15 mouse cellular contexts compared by ENCODE assay signal in genomic region chr7:65802806-65803205, GRCm38 (mm10). TPM values are rescaled to one million over a fixed set of nuclear protein-coding genes. Genes with fewer than 3 reads are reported as not detected.
A peak's percentile ranks its signal among the peaks of the same experiment; 100 is the strongest.
DNase-seq lines count a peak whose midpoint lies in the region; ATAC-seq and TF ChIP-seq lines count a peak whose summit lies in the region.
"Had no signal": no experiment of that assay in that cellular context is flagged by ENCODE, and none has a peak within 500 bp of the region (broad histone marks: within the 10 kb centered on the region; RNA-seq: fewer than 3 reads in every experiment).

No protein-coding gene starts in this region.

- TF ChIP-seq CTCF in heart, adult 2 months (IDR thresholded peaks at IDR 0.05) = no peak

- H3K79me2 ChIP-seq in heart, adult 2 months (replicated peaks; ENCODE audit: control insufficient read depth, insufficient read depth, low read length) = no peaks in the 10 kb centered on the region

- 79% methylated on average over 8 of the region's 8 CpGs for WGBS in heart, adult 2 months
- 87% methylated on average over 8 of the region's 8 CpGs for WGBS in heart, embryonic 12.5 days
- WGBS in intestine, embryonic 15.5 days = 82% methylated on average over 8 of the region's 8 CpGs
- 78% methylated on average over 8 of the region's 8 CpGs for WGBS in lung, embryonic 16.5 days
- WGBS in stomach, embryonic 16.5 days = 66% methylated on average over 8 of the region's 8 CpGs
- 89% methylated on average over 8 of the region's 8 CpGs for WGBS in hindbrain, embryonic 14.5 days

- no peak overlapping the region for H3K4me3 ChIP-seq in heart, adult 2 months
- H3K4me3 ChIP-seq in heart, embryonic 12.5 days = no peak overlapping the region
- H3K4me3 ChIP-seq in intestine, embryonic 15.5 days (replicated peaks) = no peak overlapping the region
- H3K4me3 ChIP-seq in lung, embryonic 16.5 days (ENCODE audit: low read length) = no peak overlapping the region
- H3K4me3 ChIP-seq in stomach, embryonic 16.5 days (replicated peaks; ENCODE audit: low read length) = no peak overlapping the region
- no peak overlapping the region for H3K4me3 ChIP-seq in hindbrain, embryonic 14.5 days (replicated peaks; ENCODE audit: low read length)
- H3K4me3 ChIP-seq: heart, embryonic 10.5 days had no signal

- peaks cover 6% of the 10 kb centered on the region for H3K4me1 ChIP-seq in heart, adult 2 months (ENCODE audit: control insufficient read depth, insufficient read depth, low read length)
- 0 out of 2 replicates have a peak, but pooled peaks cover 3% of the 10 kb centered on the region for H3K4me1 ChIP-seq in heart, embryonic 12.5 days (replicated peaks)
- peaks cover 12% of the 10 kb centered on the region for H3K4me1 ChIP-seq in intestine, embryonic 15.5 days (replicated peaks)
- H3K4me1 ChIP-seq in lung, embryonic 16.5 days (replicated peaks; ENCODE audit: control insufficient read depth, insufficient read depth, low read length) = peaks cover 9% of the 10 kb centered on the region
- peaks cover 17% of the 10 kb centered on the region for H3K4me1 ChIP-seq in stomach, embryonic 16.5 days (ENCODE audit: control insufficient read depth, insufficient read depth, low read length)
- H3K4me1 ChIP-seq in hindbrain, embryonic 14.5 days (replicated peaks; ENCODE audit: control insufficient read depth, insufficient read depth, low read length) = no peaks in the 10 kb centered on the region
- H3K4me1 ChIP-seq: heart, embryonic 10.5 days had no signal

- no peak overlapping the region for H3K9ac ChIP-seq in heart, adult 2 months (ENCODE audit: low read depth, low read length)
- H3K9ac ChIP-seq in heart, embryonic 12.5 days = no peak overlapping the region
- H3K9ac ChIP-seq in intestine, embryonic 15.5 days = no peak overlapping the region
- H3K9ac ChIP-seq in lung, embryonic 16.5 days (ENCODE audit: low read length) = no peak overlapping the region
- no peak overlapping the region for H3K9ac ChIP-seq in stomach, embryonic 16.5 days (ENCODE audit: low read length)
- H3K9ac ChIP-seq in hindbrain, embryonic 14.5 days = no peak overlapping the region

- H3K4me2 ChIP-seq in heart, embryonic 12.5 days = no peak overlapping the region
- no peak overlapping the region for H3K4me2 ChIP-seq in intestine, embryonic 15.5 days (replicated peaks)
- no peak overlapping the region for H3K4me2 ChIP-seq in lung, embryonic 16.5 days (ENCODE audit: low read depth, low read length)
- H3K4me2 ChIP-seq in stomach, embryonic 16.5 days (ENCODE audit: low read depth, low read length) = no peak overlapping the region
- H3K4me2 ChIP-seq in hindbrain, embryonic 14.5 days (replicated peaks) = no peak overlapping the region

- H3K27ac ChIP-seq in heart, adult 2 months = peak overlapping the region; percentile 23; the same call in 1 of the 2 replicates
- H3K27ac ChIP-seq in heart, embryonic 12.5 days (ENCODE audit: poor library complexity, severe bottlenecking) = no peak overlapping the region
- peak overlapping the region; percentile 61; the same call in 1 of the 2 replicates for H3K27ac ChIP-seq in intestine, embryonic 15.5 days
- no peak overlapping the region for H3K27ac ChIP-seq in lung, embryonic 16.5 days (ENCODE audit: low read length)
- H3K27ac ChIP-seq in stomach, embryonic 16.5 days (ENCODE audit: low read length) = peak overlapping the region; percentile 76; the same call in 1 of the 2 replicates
- H3K27ac ChIP-seq in hindbrain, embryonic 14.5 days = no peak overlapping the region
- H3K27ac ChIP-seq: heart, embryonic 10.5 days had no signal

- intact Hi-C loops in heart, adult 2 months (cut with DNase I) = no loop called here

- H3K27me3 ChIP-seq in heart, adult 2 months (ENCODE audit: control insufficient read depth, insufficient read depth, low read length) = no peaks in the 10 kb centered on the region
- H3K27me3 ChIP-seq in heart, embryonic 12.5 days (replicated peaks) = no peaks in the 10 kb centered on the region
- no peaks in the 10 kb centered on the region for H3K27me3 ChIP-seq in intestine, embryonic 15.5 days (replicated peaks)
- H3K27me3 ChIP-seq in lung, embryonic 16.5 days (ENCODE audit: control insufficient read depth, insufficient read depth, low read depth, low read length) = no peaks in the 10 kb centered on the region
- no peaks in the 10 kb centered on the region for H3K27me3 ChIP-seq in stomach, embryonic 16.5 days (ENCODE audit: control insufficient read depth, insufficient read depth, low read length)
- no peaks in the 10 kb centered on the region for H3K27me3 ChIP-seq in hindbrain, embryonic 14.5 days (ENCODE audit: control insufficient read depth, insufficient read depth, low read length)

- no peak for TF ChIP-seq POLR2A in heart, adult 2 months (IDR thresholded peaks at IDR 0.05; ENCODE audit: insufficient read depth, low read depth, low read length)

- no peak for ATAC-seq in heart, embryonic 12.5 days (ENCODE audit: insufficient number of reproducible peaks, low FRiP score)
- ATAC-seq in intestine, embryonic 15.5 days = peak; percentile 39
- ATAC-seq in lung, embryonic 16.5 days (ENCODE audit: low read depth) = peak; percentile 26; the same call in 1 of the 2 replicates
- no peak for ATAC-seq in stomach, embryonic 16.5 days (ENCODE audit: insufficient read depth, low FRiP score)
- ATAC-seq in hindbrain, embryonic 14.5 days (ENCODE audit: low FRiP score) = no peak
- ATAC-seq: forebrain, embryonic 14.5 days had no signal

- no peak for DNase-seq in heart, adult 2 months
- no peak for DNase-seq in urinary bladder, adult 2 months (ENCODE audit: low spot score)
- DNase-seq in right cerebral cortex, postnatal 36 days (ENCODE audit: low spot score in 2 of 2) = no peak
- no peak for DNase-seq in hindbrain, embryonic 14.5 days (ENCODE audit: low spot score)
- DNase-seq: left cerebral cortex, postnatal 4 days; midbrain, embryonic 14.5 days; thymus, postnatal 4 days had no signal

- no peak for TF ChIP-seq EP300 in heart, adult 2 months (IDR thresholded peaks at IDR 0.05; ENCODE audit: insufficient read depth, low read depth, low read length)

- H3K36me3 ChIP-seq in heart, adult 2 months (ENCODE audit: control insufficient read depth, insufficient read depth, low read length) = no peaks in the 10 kb centered on the region
- H3K36me3 ChIP-seq in heart, embryonic 12.5 days = no peaks in the 10 kb centered on the region
- no peaks in the 10 kb centered on the region for H3K36me3 ChIP-seq in intestine, embryonic 15.5 days
- H3K36me3 ChIP-seq in lung, embryonic 16.5 days (ENCODE audit: control insufficient read depth, insufficient read depth, low read length) = no peaks in the 10 kb centered on the region
- H3K36me3 ChIP-seq in stomach, embryonic 16.5 days (ENCODE audit: control insufficient read depth, insufficient read depth, low read length) = no peaks in the 10 kb centered on the region
- no peaks in the 10 kb centered on the region for H3K36me3 ChIP-seq in hindbrain, embryonic 14.5 days (replicated peaks; ENCODE audit: control insufficient read depth, insufficient read depth)
- H3K36me3 ChIP-seq: heart, embryonic 10.5 days had no signal

- no peaks in the 10 kb centered on the region for H3K9me3 ChIP-seq in heart, embryonic 12.5 days (replicated peaks)
- H3K9me3 ChIP-seq in intestine, embryonic 15.5 days = no peaks in the 10 kb centered on the region
- no peaks in the 10 kb centered on the region for H3K9me3 ChIP-seq in lung, embryonic 16.5 days (ENCODE audit: control insufficient read depth, low read length)
- H3K9me3 ChIP-seq in stomach, embryonic 16.5 days (replicated peaks; ENCODE audit: control insufficient read depth, low read length) = no peaks in the 10 kb centered on the region
- no peaks in the 10 kb centered on the region for H3K9me3 ChIP-seq in hindbrain, embryonic 14.5 days (ENCODE audit: control insufficient read depth, low read length)
- H3K9me3 ChIP-seq: heart, embryonic 10.5 days had no signal

RNA-seq across cellular contexts. Expression of gene Pcsk6, which starts 58.7 kb away (rescaled TPM):
- 10 to 100 TPM; 36.0 to 44.0 TPM for total RNA-seq in heart, adult 2 months (2021)
- polyA plus RNA-seq in heart, adult 2 months (2012; rRNA removed) = 27.9 and 41.2 TPM in 2 replicates
- polyA plus RNA-seq in heart, embryonic 12.5 days (2016; fragmentation: Nextera tagmentation; extraction: Ambion mirVana) = 2.7 and 3.2 TPM in 2 replicates
- polyA plus RNA-seq in intestine, embryonic 15.5 days (2015; fragmentation: Nextera tagmentation; extraction: Ambion mirVana) = 2.6 and 2.8 TPM in 2 replicates
- 7.4 and 8.5 TPM in 2 replicates for polyA plus RNA-seq in lung, embryonic 16.5 days (2015; fragmentation: Nextera tagmentation; extraction: Ambion mirVana)
- 3.7 and 4.3 TPM in 2 replicates for polyA plus RNA-seq in stomach, embryonic 16.5 days (2015; fragmentation: Nextera tagmentation; extraction: Ambion mirVana)
- 5.7 and 6.5 TPM in 2 replicates for polyA plus RNA-seq in urinary bladder, adult 2 months (2012; rRNA removed)
- 1.2 and 1.9 TPM in 2 replicates for polyA plus RNA-seq in hindbrain, embryonic 14.5 days (2014; fragmentation: Nextera tagmentation; extraction: Ambion mirVana)
- total RNA-seq: CH12.LX; neutrophil, adult 5-6 weeks had no signal

Comparison
In these comparisons a context has a peak if more than half of its experiments do, and no peak if none do; other contexts are left out.
1. H3K27ac ChIP-seq: peak in heart, adult 2 months (single experiment), intestine, embryonic 15.5 days (single experiment) and stomach, embryonic 16.5 days (single experiment); none in heart, embryonic 12.5 days (single experiment), lung, embryonic 16.5 days (single experiment) and hindbrain, embryonic 14.5 days (single experiment).
2. ATAC-seq: peak in intestine, embryonic 15.5 days (single experiment) and lung, embryonic 16.5 days (single experiment); none in heart, embryonic 12.5 days (single experiment), stomach, embryonic 16.5 days (single experiment) and hindbrain, embryonic 14.5 days (single experiment).